Mouse (Mus musculus) forebrain, embryonic 13.5 days (tissue): ENCODE measurements around the gene Cdca4. TPM values are rescaled to one million over a fixed set of nuclear protein-coding genes. Genes with fewer than 3 reads are reported as not detected.

Experiments used
- ATAC-seq: fragments of 200-750 bp; cut with Nextera tagmentation; 2 replicates; pipeline ENCODE4 v1.8.0; 2017
- H3K27ac ChIP-seq: fragments of 300-500 bp; sonication (generic); 2 replicates; pipeline ENCODE4 v1.5.1; 2015; ENCODE audit warnings: inconsistent platforms, mild to moderate bottlenecking, moderate library complexity
- H3K27me3 ChIP-seq: fragments of 300-500 bp; sonication (generic); 2 replicates; pipeline ENCODE4 v1.6.1; 2015; ENCODE audit warnings: mild to moderate bottlenecking, inconsistent platforms
- H3K36me3 ChIP-seq: fragments of 300-500 bp; sonication (generic); 2 replicates; pipeline ENCODE4 v1.6.1; 2015; ENCODE audit warnings: mild to moderate bottlenecking, inconsistent platforms; ENCODE audit not compliant: poor library complexity, severe bottlenecking
- H3K4me1 ChIP-seq: fragments of 300-500 bp; sonication (generic); 2 replicates; pipeline ENCODE4 v1.6.1; 2015; ENCODE audit warnings: inconsistent platforms
- H3K4me2 ChIP-seq: fragments of 300-500 bp; sonication (generic); 2 replicates; pipeline ENCODE4 v1.6.1; 2015; ENCODE audit warnings: inconsistent platforms, mild to moderate bottlenecking, moderate library complexity
- H3K4me3 ChIP-seq: fragments of 300-500 bp; sonication (generic); 2 replicates; pipeline ENCODE4 v1.5.1; 2015; ENCODE audit warnings: mild to moderate bottlenecking, inconsistent platforms
- H3K9ac ChIP-seq: fragments of 300-500 bp; sonication (generic); 2 replicates; pipeline ENCODE4 v1.6.1; 2015; ENCODE audit warnings: mild to moderate bottlenecking, inconsistent platforms
- H3K9me3 ChIP-seq: fragments of 300-500 bp; sonication (generic); replicated peaks from 2 replicates; pipeline ENCODE4 v1.6.1; 2016; ENCODE audit warnings: inconsistent platforms
- WGBS: fragments of 180-500 bp; shearing (Covaris S2); methylation state at CpG from one replicate; pipeline ENCODE4 v1.1.7; 2015; 5-methylcytosine and 5-hydroxymethylcytosine counted together
- polyA plus RNA-seq: library from polyadenylated mRNA; unstranded; fragments of >200 nt; fragmentation: Nextera tagmentation; extraction: Ambion mirVana; gene quantifications from 2 replicates; pipeline ENCODE4 v1.2.1, GENCODE M21; 2015

Cdca4 gene
- polyA plus RNA-seq, 1 experiment from 2014 or later: 123 TPM

GRCm38 (mm10) chr12:112794356-112794816, 34.8 kb downstream of the Cdca4 start:
- H3K4me2 ChIP-seq: no peak overlapping the region
- 34% methylated on average over 7 of the region's 7 CpGs for WGBS
- 0 out of 2 replicates have a peak overlapping the region, but pooled peaks have one; percentile 21 for H3K9ac ChIP-seq
- H3K4me3 ChIP-seq: no peak overlapping the region
- ATAC-seq: no peak
- H3K27me3 ChIP-seq: peaks cover 4% of the 10 kb centered on the region; the same call in 1 of the 2 replicates
- no peak overlapping the region for H3K27ac ChIP-seq
- H3K4me1 ChIP-seq: peaks cover 5% of the 10 kb centered on the region; the same call in 1 of the 2 replicates
- H3K9me3 ChIP-seq: no peaks in the 10 kb centered on the region
- H3K36me3 ChIP-seq: no peaks in the 10 kb centered on the region

GRCm38 (mm10) chr12:112793601-112794355, 35.4 kb downstream of the Cdca4 start:
- H3K4me1 ChIP-seq: peaks cover 5% of the 10 kb centered on the region; the same call in 1 of the 2 replicates
- ATAC-seq: no peak
- H3K27ac ChIP-seq: no peak overlapping the region
- 75% methylated on average over 13 of the region's 13 CpGs for WGBS
- H3K27me3 ChIP-seq: no peaks in the 10 kb centered on the region
- H3K9ac ChIP-seq: 0 out of 2 replicates have a peak overlapping the region, but pooled peaks have one; percentile 21
- no peak overlapping the region for H3K4me2 ChIP-seq
- no peaks in the 10 kb centered on the region for H3K36me3 ChIP-seq
- no peaks in the 10 kb centered on the region for H3K9me3 ChIP-seq
- no peak overlapping the region for H3K4me3 ChIP-seq

GRCm38 (mm10) chr12:112791026-112791425, 38.2 kb downstream of the Cdca4 start:
- ATAC-seq: no peak
- WGBS: 74% methylated on average over 8 of the region's 8 CpGs
- peaks cover 5% of the 10 kb centered on the region; the same call in 1 of the 2 replicates for H3K4me1 ChIP-seq
- H3K27ac ChIP-seq: no peak overlapping the region
- no peaks in the 10 kb centered on the region for H3K36me3 ChIP-seq
- H3K4me2 ChIP-seq: no peak overlapping the region
- no peaks in the 10 kb centered on the region for H3K9me3 ChIP-seq
- H3K27me3 ChIP-seq: no peaks in the 10 kb centered on the region
- no peak overlapping the region for H3K4me3 ChIP-seq
- H3K9ac ChIP-seq: no peak overlapping the region

GRCm38 (mm10) chr12:112774481-112774880, 54.7 kb downstream of the Cdca4 start:
- no peak for ATAC-seq
- peaks cover 7% of the 10 kb centered on the region for H3K9me3 ChIP-seq
- no peaks in the 10 kb centered on the region for H3K4me1 ChIP-seq
- H3K27ac ChIP-seq: no peak overlapping the region
- H3K36me3 ChIP-seq: no peaks in the 10 kb centered on the region
- no peak overlapping the region for H3K4me3 ChIP-seq
- no peak overlapping the region for H3K9ac ChIP-seq
- 90% methylated on average over 10 of the region's 10 CpGs for WGBS
- H3K27me3 ChIP-seq: no peaks in the 10 kb centered on the region
- H3K4me2 ChIP-seq: no peak overlapping the region

GRCm38 (mm10) chr12:112774026-112774425, 55.2 kb downstream of the Cdca4 start:
- H3K36me3 ChIP-seq: no peaks in the 10 kb centered on the region
- no peak overlapping the region for H3K9ac ChIP-seq
- H3K4me3 ChIP-seq: no peak overlapping the region
- 92% methylated on average over 6 of the region's 6 CpGs for WGBS
- H3K27me3 ChIP-seq: no peaks in the 10 kb centered on the region
- peaks cover 7% of the 10 kb centered on the region for H3K9me3 ChIP-seq
- H3K4me2 ChIP-seq: no peak overlapping the region
- no peak for ATAC-seq
- H3K4me1 ChIP-seq: no peaks in the 10 kb centered on the region
- no peak overlapping the region for H3K27ac ChIP-seq

- Histone ChIP-seq H3K4me1 (no peaks in the 10 kb centered on the region), H3K4me2 (no peak overlapping the region), H3K4me3 (no peak overlapping the region), H3K9ac (no peak overlapping the region), H3K36me3 (no peaks in the 10 kb centered on the region), H3K27me3 (no peaks in the 10 kb centered on the region), H3K27ac (no peak overlapping the region), H3K9me3 (peaks cover 7% of the 10 kb centered on the region)
- no peak for ATAC-seq
- 41% methylated on average over 9 of the region's 9 CpGs for WGBS
Observed at GRCm38 (mm10) chr12:112773366-112773765, 55.9 kb downstream of the Cdca4 start.

- Histone ChIP-seq H3K9ac (no peak overlapping the region), H3K9me3 (peaks cover 7% of the 10 kb centered on the region), H3K27me3 (no peaks in the 10 kb centered on the region), H3K36me3 (no peaks in the 10 kb centered on the region), H3K4me3 (no peak overlapping the region), H3K4me2 (no peak overlapping the region), H3K4me1 (no peaks in the 10 kb centered on the region), H3K27ac (no peak overlapping the region)
- WGBS: 93% methylated on average over 14 of the region's 14 CpGs
- ATAC-seq: no peak
Observed at GRCm38 (mm10) chr12:112772306-112772705, 56.9 kb downstream of the Cdca4 start.

- Histone ChIP-seq H3K4me2 (no peak overlapping the region), H3K4me3 (no peak overlapping the region), H3K27me3 (no peaks in the 10 kb centered on the region), H3K9me3 (peaks cover 3% of the 10 kb centered on the region), H3K27ac (no peak overlapping the region), H3K9ac (no peak overlapping the region), H3K36me3 (no peaks in the 10 kb centered on the region), H3K4me1 (no peaks in the 10 kb centered on the region)
- ATAC-seq: no peak
- WGBS: 71% methylated on average over 4 of the region's 4 CpGs
Observed at GRCm38 (mm10) chr12:112770396-112770795, 58.8 kb downstream of the Cdca4 start.

Other genes with a start within 250 kb of the Cdca4 start
- 2.4 and 2.6 TPM in 2 replicates for gene Inf2, start 240.6 kb downstream of the Cdca4 start, polyA plus RNA-seq
- 1.4 and 2.1 TPM in 2 replicates for gene Adssl1, start 209.4 kb downstream of the Cdca4 start, polyA plus RNA-seq
- gene Siva1, start 184.7 kb downstream of the Cdca4 start, polyA plus RNA-seq: 154 and 174 TPM in 2 replicates
- 46.4 and 50.3 TPM in 2 replicates for gene Akt1, start 154.5 kb downstream of the Cdca4 start, polyA plus RNA-seq
- gene Zbtb42, start 150.6 kb downstream of the Cdca4 start, polyA plus RNA-seq: 2.1 and 2.4 TPM in 2 replicates
- gene Cep170b, start 109.0 kb downstream of the Cdca4 start, polyA plus RNA-seq: 11.0 and 13.1 TPM in 2 replicates
- 2.9 and 3.8 TPM in 2 replicates for gene Pld4, start 68.8 kb downstream of the Cdca4 start, polyA plus RNA-seq
- 0.25 and 0.35 TPM in 2 replicates for gene Ahnak2, start 26.8 kb downstream of the Cdca4 start, polyA plus RNA-seq
- 12.6 and 15.2 TPM in 2 replicates for gene Clba1, start 20.5 kb downstream of the Cdca4 start, polyA plus RNA-seq
- gene Gpr132, start 38.8 kb upstream of the Cdca4 start, polyA plus RNA-seq: not detected in 2 replicates
- gene Jag2, start 100.4 kb upstream of the Cdca4 start, polyA plus RNA-seq: 4.1 TPM in 2 replicates
- 57.1 and 61.2 TPM in 2 replicates for gene Nudt14, start 112.7 kb upstream of the Cdca4 start, polyA plus RNA-seq
- gene Btbd6, start 147.1 kb upstream of the Cdca4 start, polyA plus RNA-seq: 30.3 and 32.7 TPM in 2 replicates
- 62.5 and 68.8 TPM in 2 replicates for gene Brf1, start 171.3 kb upstream of the Cdca4 start, polyA plus RNA-seq
- gene Pacs2, start 185.1 kb upstream of the Cdca4 start, polyA plus RNA-seq: 17.4 and 20.9 TPM in 2 replicates
- not detected in 2 replicates for gene Tex22, start 245.1 kb upstream of the Cdca4 start, polyA plus RNA-seq